Mouse (Mus musculus) naive thymus-derived CD4-positive, alpha-beta T cell, adult 2 months (primary cell): Measurements from ENCODE around the gene Prorsd1.
"Not testable (repeated sequence)": the region's sequence is repeated elsewhere in the genome, so short reads cannot be mapped to it uniquely, and the experiment has no call there.

ENCODE experiments used
- DNase-seq: peaks from one replicate; pipeline ENCODE4 v3.0.0-alpha.2; 2011; ENCODE audit warnings: low read depth

Gene Prorsd1

DNA sequence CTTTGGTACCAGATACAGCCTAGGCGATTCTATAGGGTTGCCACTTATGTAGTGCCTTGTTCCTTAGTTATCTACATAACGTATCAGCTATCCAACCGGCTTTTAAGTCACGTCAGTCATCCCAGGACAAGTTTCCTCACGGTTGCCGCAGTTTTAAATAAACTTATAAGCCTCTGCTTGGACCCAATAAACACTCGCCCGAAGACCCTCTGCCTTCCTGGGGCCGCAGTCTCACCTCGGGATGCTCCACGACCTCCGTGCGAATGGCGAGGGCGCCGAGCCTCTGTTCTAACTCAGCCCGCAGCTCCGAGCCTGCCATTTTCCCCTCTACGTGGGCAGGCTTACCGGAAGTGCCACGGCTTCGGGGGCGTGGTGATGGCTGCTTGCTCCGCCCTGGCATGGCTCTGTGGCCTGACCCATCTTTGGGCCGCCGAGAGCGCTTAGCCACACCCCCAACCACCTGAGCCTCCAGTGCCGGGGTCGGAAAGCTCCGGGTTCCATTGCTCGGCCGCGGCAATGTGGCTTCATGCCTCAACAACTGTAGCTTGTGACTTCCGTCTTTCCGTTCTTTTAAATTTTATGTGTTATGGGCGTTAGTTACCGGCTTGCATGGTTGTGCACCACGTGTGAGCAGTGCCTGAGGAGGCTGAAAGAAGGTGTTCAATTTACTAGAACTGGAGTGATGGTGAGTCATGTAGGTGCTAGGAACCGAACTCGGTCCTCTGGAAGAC, at the start of gene Prorsd1:
Gene Prorsd1 (minus strand): TSS at position 352 of the 731 bp plus-strand sequence.
- DNase-seq, result peak; percentile 95

DNA sequence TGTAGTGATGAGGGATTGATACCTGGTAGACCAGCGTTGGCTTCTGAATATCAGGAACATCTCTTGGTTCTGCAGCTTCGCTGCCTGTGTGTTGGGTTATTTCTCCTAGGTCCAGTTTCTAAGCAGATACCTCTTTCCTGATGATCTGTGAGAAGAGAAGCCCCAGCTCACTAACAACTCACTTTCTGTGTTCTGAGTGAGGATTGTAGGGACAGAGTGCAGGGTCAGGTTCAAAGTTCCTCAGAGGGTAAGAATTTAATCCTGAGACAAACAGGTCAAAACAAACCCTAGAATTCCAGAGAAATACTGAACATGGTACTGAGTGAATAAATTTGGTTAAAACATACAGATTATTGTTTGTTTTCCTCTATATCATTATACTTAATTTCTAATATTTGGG, 48.6 kb upstream of the Prorsd1 start:
- DNase-seq, result no peak

DNA sequence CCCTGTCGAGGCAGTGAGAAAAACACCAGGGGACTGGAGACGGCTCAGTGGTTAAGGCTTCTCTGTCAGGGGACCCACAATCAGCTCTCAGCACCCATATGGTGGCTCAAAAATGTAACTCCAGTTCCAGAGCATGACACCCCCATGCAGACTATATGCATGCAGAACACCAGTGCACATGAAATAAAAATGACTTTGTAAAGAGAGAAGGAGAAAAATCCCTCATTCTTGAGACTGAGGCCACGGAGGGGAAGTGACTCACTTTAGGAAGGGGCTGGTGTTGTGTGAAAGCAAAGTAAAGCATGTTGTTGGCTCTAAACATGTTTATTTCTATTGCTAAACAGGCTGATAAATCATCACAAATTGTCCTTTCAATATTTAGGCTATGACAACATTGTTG, 46.2 kb upstream of the Prorsd1 start:
- no peak for DNase-seq

DNA sequence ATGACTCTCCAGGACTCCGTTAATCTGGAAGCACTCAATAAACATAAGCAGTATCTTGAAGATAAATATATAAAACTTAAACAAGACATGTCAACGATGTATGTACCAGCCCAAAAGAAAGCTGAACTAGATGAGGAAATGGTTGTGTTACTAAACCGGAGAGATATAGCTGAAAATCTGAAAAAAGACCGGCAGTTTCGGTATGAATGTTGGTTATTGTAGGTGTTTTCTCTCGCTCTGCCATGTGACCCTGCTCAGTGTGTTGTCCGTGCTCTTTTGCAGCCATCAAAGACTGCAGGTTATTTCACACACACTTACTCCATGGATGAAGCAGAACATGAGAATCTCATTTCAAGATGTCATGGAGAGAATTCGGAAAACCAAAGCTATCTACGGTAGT, 45.6 kb upstream of the Prorsd1 start:
- DNase-seq, result no peak

DNA sequence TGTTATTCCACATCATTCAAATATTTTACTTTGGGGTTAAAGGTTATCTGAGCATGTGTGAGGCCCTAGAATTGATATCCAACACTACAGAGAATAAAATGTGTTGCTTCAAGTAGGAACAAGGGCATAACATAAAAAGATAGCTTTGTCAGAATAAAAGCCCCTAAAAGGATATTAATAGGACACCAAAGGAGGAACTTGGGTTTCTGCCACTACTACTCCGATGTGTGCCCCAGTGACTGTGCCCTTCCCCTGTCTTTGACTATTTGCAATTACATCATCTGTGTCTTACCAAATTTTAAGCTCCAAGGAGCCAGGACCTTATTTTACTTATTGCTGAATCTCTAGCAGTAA, 34.6 kb upstream of the Prorsd1 start:
- no peak for DNase-seq

DNA sequence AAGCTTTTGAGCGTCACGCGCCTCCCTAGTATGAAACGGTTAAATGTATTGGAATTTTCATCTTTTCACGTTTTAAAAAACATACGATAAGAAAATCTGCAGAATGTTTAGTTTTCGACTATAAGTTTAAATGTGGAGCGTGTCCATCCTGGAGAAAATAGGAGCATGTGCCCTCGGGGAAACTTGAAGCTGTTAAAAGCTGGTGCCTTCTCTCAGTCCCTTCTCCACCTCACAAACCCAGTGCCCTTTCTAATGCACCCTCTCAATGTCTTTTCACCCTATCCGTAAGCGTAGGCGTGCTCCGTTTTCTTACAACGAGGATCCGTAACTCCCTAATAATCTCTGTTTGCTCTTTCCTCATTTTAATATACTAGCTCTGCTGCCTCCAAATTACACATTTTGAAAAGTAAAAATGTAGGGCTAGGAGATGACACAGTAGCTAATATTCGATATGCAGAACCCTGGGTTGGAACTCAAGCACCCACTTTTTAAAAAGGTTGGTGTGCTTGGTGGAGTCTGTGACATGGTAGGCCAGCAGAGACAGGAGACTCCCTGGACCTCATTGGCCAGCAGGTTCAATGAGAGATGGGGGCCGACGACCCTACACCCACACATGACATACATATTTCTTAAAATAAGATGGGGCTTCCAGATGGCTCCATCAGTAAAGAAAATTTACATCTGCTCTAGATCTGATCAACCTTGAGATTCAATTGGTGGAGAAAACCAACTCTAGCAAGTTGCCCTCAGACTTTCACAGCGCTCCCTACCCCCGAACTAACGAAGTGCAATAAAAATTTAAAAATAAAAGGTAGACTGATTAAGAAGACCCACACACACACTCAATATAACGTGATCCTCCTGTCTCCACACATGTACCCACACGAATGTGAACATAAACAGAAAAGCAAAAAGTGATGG, 33.9 kb upstream of the Prorsd1 start:
- no peak for DNase-seq

DNA sequence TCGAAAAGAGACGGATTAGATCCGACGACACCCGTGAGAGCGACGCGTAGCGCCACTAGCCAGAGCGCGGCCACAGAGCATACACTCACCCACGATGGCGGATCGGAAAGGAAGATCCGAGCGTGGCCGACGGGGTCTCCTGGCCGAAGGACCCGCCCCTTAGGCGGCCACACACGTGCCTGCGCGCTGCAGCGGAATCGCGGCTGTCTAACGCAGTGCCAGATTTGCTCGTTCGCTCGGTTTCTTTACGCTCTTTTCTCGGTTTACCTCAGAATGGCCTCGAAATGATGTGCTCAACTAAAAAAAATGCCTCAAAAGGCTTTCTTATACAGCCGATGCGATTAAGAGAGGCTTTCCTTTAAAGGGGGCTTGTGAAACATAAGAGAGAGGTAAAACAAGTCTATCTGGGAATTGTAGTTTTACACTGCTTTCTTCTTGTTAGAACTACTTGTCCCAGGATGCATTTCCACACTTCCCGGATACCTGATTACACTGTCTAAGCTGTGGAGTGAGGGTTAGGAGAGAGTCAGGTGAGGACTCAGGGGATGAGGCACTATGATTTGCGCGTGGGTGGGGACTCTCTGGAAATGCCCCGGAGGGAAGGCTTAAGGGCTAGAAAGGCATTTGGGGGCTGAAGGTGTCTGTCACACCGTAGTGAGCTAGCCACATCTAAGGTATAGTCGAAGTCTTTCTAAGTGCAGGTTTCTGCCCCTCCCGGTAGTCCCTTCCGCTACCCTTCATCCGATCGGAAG, 33.1 kb upstream of the Prorsd1 start, which contains the start of the genes Clhc1 and Rps27a:
Gene Clhc1 (plus strand): TSS at position 199 of the 752 bp plus-strand sequence.
Gene Rps27a (minus strand): TSS at position 358 of the 752 bp plus-strand sequence.
- DNase-seq, result peak; percentile 97

DNA sequence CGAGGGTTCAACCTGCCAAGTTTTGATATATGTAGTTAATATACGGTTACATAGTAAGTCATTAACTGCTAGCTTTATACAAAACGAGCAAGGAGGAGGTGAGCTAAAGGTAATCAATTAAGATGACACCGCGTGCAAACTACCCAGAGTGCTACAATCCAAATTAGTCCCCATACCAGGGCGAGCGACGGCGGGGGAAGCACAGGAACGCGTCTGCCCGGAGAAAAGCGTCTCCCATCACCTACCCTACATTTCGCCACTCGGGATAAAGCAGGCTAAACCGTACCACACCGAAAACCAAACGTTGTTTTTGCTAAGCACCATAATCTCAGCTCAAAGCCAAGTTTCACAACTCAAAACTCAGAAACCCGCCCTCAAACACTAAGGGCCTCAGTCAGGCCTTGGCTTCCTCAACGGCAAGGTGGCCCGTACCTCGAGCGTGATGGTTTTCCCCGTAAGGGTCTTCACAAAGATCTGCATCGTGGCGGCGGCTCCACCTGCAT, 32.5 kb upstream of the Prorsd1 start:
- no peak for DNase-seq

DNA sequence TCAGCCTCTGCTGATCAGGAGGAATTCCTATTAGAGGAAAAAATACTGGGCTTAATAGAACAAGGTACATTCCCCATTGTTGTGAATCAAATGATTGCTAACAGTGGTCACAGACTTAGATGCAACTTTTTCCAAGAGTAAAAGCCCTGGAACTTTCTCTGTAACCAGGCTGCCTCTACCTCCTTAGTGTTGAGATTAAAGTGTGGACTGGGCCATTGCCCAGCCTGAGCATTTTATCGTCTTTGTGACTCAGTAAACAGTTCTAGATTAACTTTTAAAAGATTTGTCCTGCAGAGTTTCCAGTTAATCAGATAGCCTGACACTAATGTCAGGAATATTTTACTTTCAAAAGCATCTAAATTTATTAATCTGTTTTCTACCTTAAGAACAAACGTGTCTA, 31.9 kb upstream of the Prorsd1 start:
- DNase-seq, result no peak

DNA sequence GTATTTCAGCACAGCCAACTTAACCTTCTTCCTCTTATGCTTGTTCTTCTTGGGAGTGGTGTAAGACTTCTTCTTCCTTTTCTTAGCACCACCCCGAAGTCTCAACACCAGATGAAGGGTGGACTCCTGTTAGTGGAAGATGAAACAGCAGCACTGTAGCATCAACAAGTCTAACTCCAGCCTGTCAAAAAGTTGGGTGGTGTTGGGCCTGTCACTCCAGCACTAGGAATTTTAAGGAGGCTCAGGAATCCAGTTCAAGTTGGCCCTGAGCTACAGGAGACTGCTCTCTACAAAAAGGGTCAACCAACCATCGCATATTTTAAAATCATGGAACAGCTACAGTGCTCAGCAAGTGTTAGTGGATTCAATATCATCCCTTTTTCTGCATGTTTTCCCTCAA, 31.5 kb upstream of the Prorsd1 start:
- not testable (repeated sequence) for DNase-seq

DNA sequence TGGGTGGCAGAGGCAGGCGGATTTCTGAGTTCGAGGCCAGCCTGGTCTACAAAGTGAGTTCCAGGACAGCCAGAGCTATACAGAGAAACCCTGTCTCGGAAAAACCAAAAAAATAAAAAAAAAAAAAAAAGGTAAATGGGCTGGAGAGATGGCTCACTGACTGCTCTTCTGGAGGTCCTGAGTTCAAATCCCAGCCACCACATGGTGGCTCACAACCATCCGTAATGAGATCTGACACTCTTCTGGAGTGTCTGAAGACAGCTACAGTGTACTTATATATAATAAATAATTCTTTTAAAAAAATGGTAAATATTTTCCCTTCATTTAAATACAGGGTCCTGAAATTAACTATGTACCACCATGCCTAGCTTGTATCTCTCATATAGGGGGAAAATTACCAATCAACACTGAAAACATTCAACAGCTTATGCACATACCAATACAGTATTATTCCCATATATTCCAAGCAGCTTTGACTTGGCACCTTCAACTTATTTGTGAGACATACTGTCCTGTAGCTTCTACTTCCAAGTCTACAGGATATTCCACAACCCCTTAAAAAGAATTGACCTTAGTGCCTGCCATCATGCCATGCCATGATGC, 30.4 kb upstream of the Prorsd1 start:
- DNase-seq, result not testable (repeated sequence)

DNA sequence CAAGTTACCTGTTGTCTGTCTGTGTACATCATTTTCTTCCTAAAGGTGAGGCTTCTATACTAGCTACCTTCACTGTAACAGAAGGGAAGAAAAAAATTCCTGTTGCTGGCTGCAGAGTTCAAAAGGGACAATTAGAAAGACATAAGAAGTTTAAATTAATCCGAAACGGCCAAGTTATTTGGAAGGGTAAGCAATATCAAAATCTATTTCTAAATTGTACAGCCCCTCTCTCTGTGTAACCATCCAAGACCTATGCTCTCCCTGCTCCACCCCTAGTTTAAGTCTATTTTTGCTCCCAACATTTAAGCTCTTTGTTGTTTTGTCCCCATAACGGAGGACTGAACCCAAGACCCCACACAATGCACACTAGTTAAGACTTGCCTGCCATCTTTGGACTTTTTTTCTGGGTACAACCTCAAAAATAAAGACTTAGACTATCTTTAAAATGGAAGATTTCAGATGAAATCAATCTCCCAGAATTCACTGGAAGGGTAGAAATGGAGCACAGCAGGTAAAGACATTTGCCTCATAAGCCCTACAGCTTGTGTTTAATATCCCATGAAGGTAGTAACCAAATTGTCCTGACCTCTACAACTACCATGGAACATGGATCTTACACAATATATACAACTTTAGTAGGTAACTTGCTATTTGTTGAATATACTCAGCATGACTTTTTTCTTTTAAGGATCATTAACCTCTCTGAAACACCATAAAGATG, 29.6 kb upstream of the Prorsd1 start:
- DNase-seq, result no peak

DNA sequence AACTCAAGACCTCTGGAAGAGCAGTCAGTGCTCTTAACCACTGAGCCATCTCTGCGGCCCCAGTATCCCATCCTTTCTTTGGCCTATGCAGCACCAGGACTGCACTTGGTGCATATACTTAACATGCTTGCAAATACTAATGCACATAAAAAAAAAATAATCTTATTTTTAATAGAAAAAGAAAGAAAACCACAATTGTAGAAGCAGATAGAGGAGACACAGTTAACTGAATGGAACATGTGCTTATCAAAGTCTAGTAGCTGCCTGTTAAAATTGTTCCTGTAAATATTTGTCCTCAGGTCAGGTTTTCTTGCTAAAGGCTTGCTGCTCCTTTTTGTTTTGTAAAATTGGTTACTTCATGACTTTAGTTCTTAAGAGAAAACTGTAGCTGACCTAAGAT, 23.4 kb upstream of the Prorsd1 start:
- DNase-seq, result no peak

DNA sequence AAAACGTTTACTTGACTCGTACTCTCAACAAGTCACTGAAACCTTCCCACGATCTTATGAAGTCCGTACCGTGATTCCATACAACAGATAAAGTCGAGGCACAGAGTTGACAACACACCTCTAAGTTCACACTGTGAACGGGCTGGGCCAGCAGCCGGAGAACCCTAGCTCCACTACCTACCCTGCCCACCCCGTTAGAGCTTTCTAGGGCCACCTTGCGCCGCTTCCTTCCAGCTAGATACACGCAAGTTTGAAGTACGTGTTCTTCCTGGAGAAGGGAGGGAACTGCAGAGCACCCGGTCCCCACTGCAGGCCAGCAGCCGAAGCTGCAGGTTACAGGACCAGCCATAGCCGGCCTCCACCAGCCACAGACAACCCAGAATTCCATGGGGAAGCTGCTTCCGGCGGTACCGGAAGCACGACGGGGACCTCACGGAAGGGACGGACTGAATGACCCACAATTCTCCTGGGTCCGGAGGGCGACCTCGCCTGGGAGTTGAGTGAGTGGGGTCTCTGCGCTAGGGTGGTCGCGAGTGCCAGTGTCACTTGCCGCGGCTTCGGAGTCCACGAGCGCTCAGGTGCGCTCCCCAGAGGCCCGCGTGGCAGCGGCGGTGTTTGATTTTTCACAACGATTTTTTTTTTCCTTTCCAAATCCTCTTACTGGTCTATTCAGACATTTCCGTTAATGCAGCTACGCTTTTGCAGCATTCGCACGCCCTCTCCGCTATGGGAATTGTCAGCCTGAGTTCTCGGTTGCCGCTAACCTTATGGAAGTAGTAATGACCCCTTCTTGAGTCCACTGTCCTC, 11.4 kb upstream of the Prorsd1 start, which contains the start of gene Mtif2:
Gene Mtif2 (plus strand): TSS at position 421 of the 807 bp plus-strand sequence.
- peak; percentile 68 for DNase-seq

DNA sequence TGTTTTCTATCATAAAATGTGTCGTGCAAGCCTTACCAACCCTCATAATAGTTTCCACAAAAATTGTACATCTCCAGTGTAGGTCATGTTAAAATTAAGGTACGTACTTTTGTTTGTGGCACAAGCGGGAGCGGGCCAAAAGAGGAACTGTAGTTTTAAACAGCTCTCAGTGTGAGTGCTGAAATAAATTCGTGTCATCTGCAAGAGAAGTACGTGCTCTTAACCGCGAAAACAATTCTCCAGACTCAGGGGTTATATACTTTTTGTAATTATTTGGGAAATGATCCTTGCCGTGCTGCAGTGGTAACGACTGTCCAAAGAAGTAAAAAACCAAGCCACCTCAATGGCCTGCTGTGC, 530 bp downstream of the Prorsd1 start:
- DNase-seq, result no peak

DNA sequence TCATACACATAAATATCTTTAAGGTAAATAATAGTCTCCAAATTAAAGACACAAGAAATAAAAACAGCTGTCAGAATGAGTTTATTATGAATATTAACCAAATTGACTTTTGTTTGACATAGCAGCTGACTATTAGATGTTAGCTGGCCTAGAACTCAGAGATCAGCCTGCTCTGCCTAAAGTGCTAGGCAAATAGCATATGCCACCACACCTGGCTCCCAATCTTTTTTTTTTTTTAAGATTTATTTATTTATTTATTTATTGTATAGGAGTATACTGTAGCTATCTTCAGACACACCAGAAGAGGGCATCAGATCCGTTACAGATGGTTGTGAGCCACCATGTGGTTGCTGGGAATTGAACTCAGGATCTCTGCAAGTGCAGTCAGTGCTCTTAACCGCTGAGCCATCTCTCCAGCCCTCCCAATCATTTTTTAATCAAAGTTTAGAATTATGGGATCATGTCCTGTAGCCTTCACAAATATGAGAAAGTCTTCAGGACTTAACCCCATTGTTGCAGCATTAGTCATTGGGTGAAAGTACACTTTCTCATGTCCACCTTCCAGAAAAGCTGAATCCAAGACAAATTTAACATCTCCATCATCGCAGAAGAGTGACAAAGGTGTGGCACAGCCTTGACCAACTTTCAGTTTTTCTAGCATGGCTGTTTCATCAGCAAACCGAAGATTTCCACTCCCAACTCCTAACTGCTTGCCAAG, 1.9 kb downstream of the Prorsd1 start:
- DNase-seq, result no peak

DNA sequence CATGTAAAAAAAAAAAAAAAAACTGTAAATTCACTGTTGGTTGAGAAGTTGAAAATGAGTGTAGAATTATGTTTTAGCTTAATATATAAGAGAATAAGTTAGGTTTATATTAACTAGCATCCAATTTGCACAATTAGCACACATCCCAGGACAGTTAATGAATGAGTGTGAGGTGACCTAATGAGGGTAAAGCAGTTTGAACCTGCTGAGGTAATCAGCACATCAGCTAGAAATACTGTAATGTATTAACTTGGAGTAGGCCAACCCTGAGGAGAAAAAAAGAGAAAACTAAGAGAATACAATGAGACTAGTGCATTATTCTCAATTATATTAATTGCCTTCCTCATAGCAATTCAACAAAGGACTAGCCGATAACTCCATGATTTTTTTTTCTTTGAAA, 5.4 kb downstream of the Prorsd1 start:
- no peak for DNase-seq

DNA sequence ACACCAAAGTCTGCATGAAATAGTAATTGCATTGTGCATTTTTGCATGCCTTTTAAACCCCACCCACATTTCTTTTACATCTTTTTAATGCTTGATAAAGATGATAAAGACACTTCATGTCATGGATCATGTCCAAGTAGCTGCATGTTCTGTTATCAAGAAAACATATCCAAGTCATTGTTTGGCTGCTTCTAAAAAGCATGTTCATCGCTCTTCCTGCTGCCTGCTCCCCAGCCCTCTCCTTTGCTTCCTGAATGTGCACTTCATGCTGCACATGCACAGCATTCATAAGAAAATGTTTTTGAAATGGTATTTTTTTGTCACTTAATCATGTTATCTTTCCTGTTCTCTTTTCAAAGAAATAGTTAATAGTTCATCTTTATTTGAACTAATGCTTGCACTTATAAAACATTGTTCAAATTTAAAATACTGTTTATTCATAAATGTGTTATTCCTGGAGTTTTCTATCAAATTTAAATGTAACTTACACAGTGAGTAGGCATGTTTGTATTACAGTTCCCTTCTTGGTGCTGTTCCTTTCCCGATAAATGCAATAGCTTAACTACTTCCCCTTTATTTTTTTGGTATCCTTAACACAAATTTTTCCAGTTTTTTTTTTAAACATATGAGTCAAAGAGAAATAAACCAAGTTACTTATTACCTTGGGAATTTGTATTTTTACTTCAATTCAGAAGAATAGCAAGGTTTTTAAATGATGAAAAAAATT, 9.8 kb downstream of the Prorsd1 start:
- DNase-seq, result no peak
